Mouse (Mus musculus): ENCODE data around the gene Rfpl4b.
"Not testable (repeated sequence)": the region's sequence is repeated elsewhere in the genome, so short reads cannot be mapped to it uniquely, and the experiment has no call there.

The Rfpl4b gene

GRCm38 (mm10) chr10:38821679-38822078 is at the start of gene Rfpl4b:
TSS of gene Rfpl4b (minus strand) at chr10:38821779.
- no peak for DNase-seq

DNA sequence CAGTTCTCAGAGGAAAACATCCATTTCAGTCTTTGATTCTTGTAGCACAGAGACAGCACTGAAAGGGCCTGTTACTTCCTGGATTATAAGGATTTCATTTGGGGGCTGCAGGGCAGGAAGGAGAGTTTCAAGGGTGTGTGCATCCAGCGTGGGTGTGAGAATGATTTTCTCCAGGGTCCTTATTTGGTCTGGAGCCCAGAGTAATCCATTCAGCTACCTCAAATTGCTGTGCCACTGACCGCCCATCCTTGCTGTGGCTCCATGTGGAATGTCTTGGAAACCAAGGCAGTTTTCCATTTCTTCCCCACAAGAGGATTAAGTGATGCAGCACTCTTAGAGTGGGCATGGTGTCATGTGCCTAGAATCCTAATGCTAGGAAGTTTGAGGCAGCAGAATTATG is 33.6 kb upstream of the Rfpl4b start:
- DNase-seq: no peak

DNA sequence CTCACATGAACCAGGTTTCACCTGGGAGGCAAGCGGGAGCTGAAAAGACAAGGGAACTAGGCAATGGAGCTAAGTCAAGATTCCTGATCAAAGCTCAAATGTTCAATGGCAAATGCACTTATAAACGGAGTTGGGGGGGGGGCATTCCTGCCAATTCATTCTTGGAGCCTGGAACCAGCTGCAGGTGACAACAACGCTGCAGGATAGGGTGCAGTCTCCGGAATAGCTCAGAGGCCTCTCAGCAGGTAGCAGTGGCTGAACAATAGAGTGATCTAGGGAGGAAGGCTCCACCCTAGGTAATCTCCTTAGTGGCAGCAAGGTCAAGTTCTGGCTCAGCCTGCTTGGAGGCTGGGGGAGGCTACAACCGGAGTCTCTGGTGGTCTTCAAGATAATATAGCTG is 28.4 kb upstream of the Rfpl4b start:
- not testable (repeated sequence) for DNase-seq

- DNase-seq: peak; percentile 73
Observed at GRCm38 (mm10) chr10:38848884-38849499, 27.4 kb upstream of the Rfpl4b start.

DNA sequence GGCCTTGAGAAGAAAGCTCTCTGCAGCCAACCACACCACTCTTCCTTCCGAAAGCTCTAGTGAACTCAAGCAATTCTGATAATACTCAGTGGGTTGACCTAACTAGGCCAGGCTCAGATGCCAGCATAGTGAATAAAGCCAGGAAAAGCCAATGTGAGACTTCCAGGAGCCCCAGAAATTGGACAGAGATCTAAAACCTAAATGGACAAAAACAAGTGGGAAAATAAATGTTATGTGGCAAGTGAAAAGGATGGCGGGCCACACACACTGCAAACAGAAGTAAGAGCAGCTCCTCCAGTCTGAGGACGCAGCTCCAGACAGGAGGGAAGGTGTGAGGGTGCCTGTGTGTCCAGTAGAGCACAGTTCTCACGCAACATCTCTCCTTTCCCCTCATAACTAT is 26.7 kb upstream of the Rfpl4b start:
- no peak for DNase-seq

GRCm38 (mm10) chr10:38823741-38824140 is 2.2 kb upstream of the Rfpl4b start:
- DNase-seq: no peak

DNA sequence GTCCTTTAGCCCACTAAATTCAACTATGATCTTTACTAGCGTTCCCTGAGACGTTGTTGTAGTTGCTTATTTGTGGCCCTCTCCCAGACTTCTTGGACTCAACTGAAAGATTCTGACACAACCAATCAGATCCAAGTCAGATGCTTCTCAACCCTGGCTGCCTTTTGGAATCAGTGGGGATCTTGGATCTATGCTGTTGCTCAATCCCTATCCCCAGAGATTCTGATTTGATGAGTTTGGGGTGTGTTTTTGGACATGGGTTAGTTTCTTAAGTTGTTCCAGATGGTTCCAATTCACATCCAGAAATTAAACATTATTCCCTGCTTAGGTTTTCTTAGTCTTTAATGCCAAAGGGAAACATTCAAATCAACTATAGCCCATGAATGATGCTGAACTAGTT is 15.5 kb downstream of the Rfpl4b start:
- DNase-seq: no peak

DNA sequence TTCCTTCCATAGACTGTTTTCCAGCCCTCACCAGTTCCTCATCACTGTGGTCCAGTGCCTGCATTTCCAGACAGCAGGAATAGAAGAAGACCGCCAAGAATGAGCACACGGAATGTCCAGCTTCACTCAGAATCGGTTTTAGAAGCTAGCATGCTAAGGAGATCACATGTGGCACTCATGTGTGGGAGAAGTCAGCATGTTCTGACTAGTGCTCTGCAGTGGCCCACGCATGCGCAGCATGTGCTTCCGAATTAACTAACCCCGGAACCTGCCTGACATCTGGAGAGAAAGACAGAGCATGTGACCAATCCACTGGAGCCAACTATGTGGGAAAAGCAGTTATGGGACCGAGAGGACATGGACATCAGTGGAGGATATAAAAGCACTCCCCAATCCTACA is 17.5 kb downstream of the Rfpl4b start:
- no peak for DNase-seq

- DNase-seq: no peak
Observed at GRCm38 (mm10) chr10:38803304-38803703, 18.3 kb downstream of the Rfpl4b start.

DNA sequence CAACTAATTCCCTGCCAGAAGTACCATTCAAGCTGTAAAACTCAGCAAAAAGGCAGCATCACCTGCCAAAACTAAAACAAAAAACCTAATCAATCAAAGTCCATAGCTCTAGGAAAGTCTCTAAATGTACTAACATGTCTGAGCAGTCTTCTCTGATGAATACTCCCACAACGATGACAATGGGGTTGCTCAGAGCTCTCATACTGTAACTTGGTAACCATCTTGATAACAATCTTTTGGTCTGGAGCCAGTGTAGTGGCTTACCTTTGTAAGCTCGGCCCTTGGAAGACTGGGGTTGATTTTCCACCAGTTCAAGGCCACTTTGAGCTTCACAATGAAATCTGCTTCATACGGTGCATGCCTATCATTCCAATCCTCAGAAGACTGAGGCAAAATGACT is 33.0 kb downstream of the Rfpl4b start:
- DNase-seq: no peak

All from right cerebral cortex, postnatal 25 days (tissue).